Mouse (Mus musculus): Measurements from ENCODE around the gene Dixdc1. TPM values are rescaled to one million over a fixed set of nuclear protein-coding genes. Genes with fewer than 3 reads are reported as not detected.
A peak's percentile ranks its signal among the peaks of the same experiment; 100 is the strongest.

Dixdc1 gene
- polyA plus RNA-seq, 1 experiment from 2014 or later: 20.2 TPM

- Histone ChIP-seq H3K4me1 (no peaks in the 10 kb centered on the region), H3K9me3 (no peaks in the 10 kb centered on the region), H3K27ac (no peak overlapping the region), H3K4me3 (no peak overlapping the region), H3K36me3 (peaks cover 39% of the 10 kb centered on the region), H3K9ac (no peak overlapping the region), H3K27me3 (no peaks in the 10 kb centered on the region), H3K4me2 (replicated peaks) (no peak overlapping the region)
- 82% methylated on average over 6 of the region's 6 CpGs for WGBS
- ATAC-seq (ENCODE audit: insufficient number of reproducible peaks, insufficient read depth, low FRiP score, low TSS enrichment): no peak
Measured at GRCm38 (mm10) chr9:50666442-50666841, 72.9 kb downstream of the Dixdc1 start.

- no peak for ATAC-seq (ENCODE audit: insufficient number of reproducible peaks, insufficient read depth, low FRiP score, low TSS enrichment)
- WGBS: 91% methylated on average over 5 of the region's 5 CpGs
- no peak overlapping the region for H3K4me2 ChIP-seq (replicated peaks)
- H3K4me1 ChIP-seq: peaks cover 3% of the 10 kb centered on the region; the same call in 1 of the 2 replicates
- no peak overlapping the region for H3K4me3 ChIP-seq
- H3K27me3 ChIP-seq: no peaks in the 10 kb centered on the region
- peaks cover 39% of the 10 kb centered on the region for H3K36me3 ChIP-seq
- H3K9me3 ChIP-seq: no peaks in the 10 kb centered on the region
- no peak overlapping the region for H3K27ac ChIP-seq
- H3K9ac ChIP-seq: no peak overlapping the region
Measured at GRCm38 (mm10) chr9:50664826-50665225, 74.5 kb downstream of the Dixdc1 start.

- WGBS: 20% methylated on average over 12 of the region's 12 CpGs
- Histone ChIP-seq H3K4me3 (peak overlapping the region; percentile 92), H3K9me3 (no peaks in the 10 kb centered on the region), H3K27me3 (no peaks in the 10 kb centered on the region), H3K4me1 (peaks cover 11% of the 10 kb centered on the region; the same call in 1 of the 2 replicates), H3K27ac (no peak overlapping the region), H3K36me3 (peaks cover 20% of the 10 kb centered on the region), H3K4me2 (replicated peaks) (peak overlapping the region; percentile 71), H3K9ac (peak overlapping the region; percentile 3; the same call in 1 of the 2 replicates)
- ATAC-seq (ENCODE audit: insufficient number of reproducible peaks, insufficient read depth, low FRiP score, low TSS enrichment): no peak
Measured at GRCm38 (mm10) chr9:50660431-50660830, 78.9 kb downstream of the Dixdc1 start.

GRCm38 (mm10) chr9:50659392-50660217 lies 79.7 kb downstream of the Dixdc1 start, which contains the start of gene Dlat:
Gene Dlat, minus strand, starts transcription at chr9:50659780.
- ATAC-seq (ENCODE audit: insufficient number of reproducible peaks, insufficient read depth, low FRiP score, low TSS enrichment): peak; percentile 84
- peaks cover 11% of the 10 kb centered on the region; the same call in 1 of the 2 replicates for H3K4me1 ChIP-seq
- under 1% methylated on average over 63 of the region's 63 CpGs for WGBS
- peaks cover 22% of the 10 kb centered on the region for H3K36me3 ChIP-seq
- peak within 1 kb of the TSS; percentile 93 for H3K9ac ChIP-seq
- H3K27me3 ChIP-seq: no peaks in the 10 kb centered on the region
- peak within 1 kb of the TSS; percentile 92 for H3K4me3 ChIP-seq
- peak within 1 kb of the TSS; percentile 71 for H3K4me2 ChIP-seq (replicated peaks)
- no peaks in the 10 kb centered on the region for H3K9me3 ChIP-seq
- H3K27ac ChIP-seq: peak within 1 kb of the TSS; percentile 88

- H3K9ac ChIP-seq: peak overlapping the region; percentile 93
- H3K4me2 ChIP-seq (replicated peaks): peak overlapping the region; percentile 71
- under 1% methylated on average over 28 of the region's 28 CpGs for WGBS
- peak; percentile 50; the same call in 1 of the 2 replicates for ATAC-seq (ENCODE audit: insufficient number of reproducible peaks, insufficient read depth, low FRiP score, low TSS enrichment)
- peaks cover 11% of the 10 kb centered on the region; the same call in 1 of the 2 replicates for H3K4me1 ChIP-seq
- H3K27me3 ChIP-seq: no peaks in the 10 kb centered on the region
- H3K27ac ChIP-seq: peak overlapping the region; percentile 88
- H3K9me3 ChIP-seq: no peaks in the 10 kb centered on the region
- peaks cover 25% of the 10 kb centered on the region for H3K36me3 ChIP-seq
- H3K4me3 ChIP-seq: peak overlapping the region; percentile 92
Measured at GRCm38 (mm10) chr9:50658941-50659388, 80.4 kb downstream of the Dixdc1 start.

GRCm38 (mm10) chr9:50658391-50658790 lies 80.9 kb downstream of the Dixdc1 start:
- no peak for ATAC-seq (ENCODE audit: insufficient number of reproducible peaks, insufficient read depth, low FRiP score, low TSS enrichment)
- peak overlapping the region; percentile 92 for H3K4me3 ChIP-seq
- H3K4me2 ChIP-seq (replicated peaks): peak overlapping the region; percentile 71
- H3K4me1 ChIP-seq: peaks cover 11% of the 10 kb centered on the region; the same call in 1 of the 2 replicates
- H3K27me3 ChIP-seq: no peaks in the 10 kb centered on the region
- peak overlapping the region; percentile 88; the same call in 1 of the 2 replicates for H3K27ac ChIP-seq
- WGBS: 25% methylated on average over 5 of the region's 5 CpGs
- peak overlapping the region; percentile 93 for H3K9ac ChIP-seq
- no peaks in the 10 kb centered on the region for H3K9me3 ChIP-seq
- peaks cover 28% of the 10 kb centered on the region for H3K36me3 ChIP-seq

GRCm38 (mm10) chr9:50650503-50650902 lies 88.8 kb downstream of the Dixdc1 start:
- no peak for ATAC-seq (ENCODE audit: insufficient number of reproducible peaks, insufficient read depth, low FRiP score, low TSS enrichment)
- Histone ChIP-seq H3K4me3 (no peak overlapping the region), H3K27me3 (no peaks in the 10 kb centered on the region), H3K9me3 (no peaks in the 10 kb centered on the region), H3K9ac (no peak overlapping the region), H3K4me2 (replicated peaks) (no peak overlapping the region), H3K36me3 (peaks cover 74% of the 10 kb centered on the region), H3K4me1 (no peaks in the 10 kb centered on the region), H3K27ac (no peak overlapping the region)
- WGBS: 93% methylated on average over 10 of the region's 10 CpGs

- H3K27me3 ChIP-seq: no peaks in the 10 kb centered on the region
- no peak overlapping the region for H3K4me2 ChIP-seq (replicated peaks)
- H3K27ac ChIP-seq: no peak overlapping the region
- H3K36me3 ChIP-seq: peaks cover 76% of the 10 kb centered on the region
- ATAC-seq (ENCODE audit: insufficient number of reproducible peaks, insufficient read depth, low FRiP score, low TSS enrichment): no peak
- no peaks in the 10 kb centered on the region for H3K4me1 ChIP-seq
- H3K9me3 ChIP-seq: no peaks in the 10 kb centered on the region
- H3K4me3 ChIP-seq: no peak overlapping the region
- WGBS: 70% methylated on average over 10 of the region's 10 CpGs
- no peak overlapping the region for H3K9ac ChIP-seq
Measured at GRCm38 (mm10) chr9:50646826-50647370, 92.4 kb downstream of the Dixdc1 start.

- no peak overlapping the region for H3K4me3 ChIP-seq
- H3K27me3 ChIP-seq: no peaks in the 10 kb centered on the region
- no peak for ATAC-seq (ENCODE audit: insufficient number of reproducible peaks, insufficient read depth, low FRiP score, low TSS enrichment)
- no peak overlapping the region for H3K27ac ChIP-seq
- no peak overlapping the region for H3K4me2 ChIP-seq (replicated peaks)
- H3K9me3 ChIP-seq: no peaks in the 10 kb centered on the region
- 93% methylated on average over 11 of the region's 11 CpGs for WGBS
- no peak overlapping the region for H3K9ac ChIP-seq
- H3K4me1 ChIP-seq: no peaks in the 10 kb centered on the region
- peaks cover 29% of the 10 kb centered on the region for H3K36me3 ChIP-seq
Measured at GRCm38 (mm10) chr9:50634270-50634669, 105.0 kb downstream of the Dixdc1 start.

GRCm38 (mm10) chr9:50633059-50633458 lies 106.3 kb downstream of the Dixdc1 start:
- Histone ChIP-seq H3K27ac (no peak overlapping the region), H3K36me3 (peaks cover 22% of the 10 kb centered on the region), H3K4me2 (replicated peaks) (no peak overlapping the region), H3K27me3 (no peaks in the 10 kb centered on the region), H3K9me3 (no peaks in the 10 kb centered on the region), H3K4me3 (no peak overlapping the region), H3K9ac (no peak overlapping the region), H3K4me1 (no peaks in the 10 kb centered on the region)
- 63% methylated on average over 2 of the region's 2 CpGs for WGBS
- no peak for ATAC-seq (ENCODE audit: insufficient number of reproducible peaks, insufficient read depth, low FRiP score, low TSS enrichment)

GRCm38 (mm10) chr9:50632016-50632688 lies 107.2 kb downstream of the Dixdc1 start:
- H3K27me3 ChIP-seq: no peaks in the 10 kb centered on the region
- H3K4me1 ChIP-seq: no peaks in the 10 kb centered on the region
- no peak for ATAC-seq (ENCODE audit: insufficient number of reproducible peaks, insufficient read depth, low FRiP score, low TSS enrichment)
- 79% methylated on average over 6 of the region's 6 CpGs for WGBS
- H3K9ac ChIP-seq: no peak overlapping the region
- H3K9me3 ChIP-seq: no peaks in the 10 kb centered on the region
- H3K27ac ChIP-seq: no peak overlapping the region
- H3K4me2 ChIP-seq (replicated peaks): no peak overlapping the region
- no peak overlapping the region for H3K4me3 ChIP-seq
- peaks cover 18% of the 10 kb centered on the region for H3K36me3 ChIP-seq
